Comparison of ENCODE assay signal across 28 mouse cellular contexts in genomic region chr16:33387013-33387412, GRCm38 (mm10). TPM values are rescaled to one million over a fixed set of nuclear protein-coding genes. Genes with fewer than 3 reads are reported as not detected.
DNase-seq lines count a peak whose midpoint lies in the region; ATAC-seq and TF ChIP-seq lines count a peak whose summit lies in the region.
"Had no signal": no experiment of that assay in that cellular context is flagged by ENCODE, and none has a peak within 500 bp of the region (broad histone marks: within the 10 kb centered on the region; RNA-seq: fewer than 3 reads in every experiment).

No protein-coding gene starts in this region.

- DNase-seq in hindbrain, postnatal 0 days (ENCODE audit: low spot score), result no peak
- DNase-seq in MEL (ENCODE audit: low read depth, low spot score), result no peak
- DNase-seq in ZHBTc4 (ENCODE audit: low read depth, low spot score), result peak; percentile 56
- no peak for DNase-seq in gastrocnemius, postnatal 10 days
- DNase-seq in thymus, postnatal 36 days, result no peak
- DNase-seq: adrenal gland, adult 8-10 months; adrenal gland, postnatal 25 days; cerebellum, adult 11-12 months; cerebellum, adult 8-10 months; cerebellum, postnatal 10 days; cerebellum, postnatal 36 days; embryo, embryonic 11 days; gastrocnemius, postnatal 14 days; heart, adult 18-20 months; heart, postnatal 14 days; heart, postnatal 4 days had no signal

- H3K9me3 ChIP-seq in hindbrain, embryonic 13.5 days, result no peaks in the 10 kb centered on the region
- no peaks in the 10 kb centered on the region for H3K9me3 ChIP-seq in hindbrain, postnatal 0 days (ENCODE audit: low read length)
- no peaks in the 10 kb centered on the region for H3K9me3 ChIP-seq in MEL (replicated peaks; ENCODE audit: insufficient read depth, low read length)
- H3K9me3 ChIP-seq: embryonic facial prominence, embryonic 10.5 days; embryonic facial prominence, embryonic 13.5 days; forebrain, embryonic 10.5 days; forebrain, embryonic 13.5 days; heart, embryonic 13.5 days; hindbrain, embryonic 12.5 days had no signal

- no peaks in the 10 kb centered on the region for H3K36me3 ChIP-seq in hindbrain, embryonic 13.5 days
- H3K36me3 ChIP-seq in hindbrain, postnatal 0 days (ENCODE audit: insufficient read depth, low read length), result no peaks in the 10 kb centered on the region
- H3K36me3 ChIP-seq in MEL (ENCODE audit: control insufficient read depth in 1 of 2, insufficient read depth in 2 of 2, low read length in 2 of 2), result peaks cover 2 to 22% of the 10 kb centered on the region in 2 experiments; a peak in 3 of 4 replicates
- H3K36me3 ChIP-seq: embryonic facial prominence, embryonic 13.5 days; hindbrain, embryonic 12.5 days had no signal

- 0 out of 2 replicates have a peak overlapping the region, but pooled peaks have one; percentile 0 for H3K27ac ChIP-seq in hindbrain, embryonic 13.5 days
- H3K27ac ChIP-seq in hindbrain, postnatal 0 days, result no peak overlapping the region
- no peak overlapping the region for H3K27ac ChIP-seq in MEL (ENCODE audit: control insufficient read depth, low read depth, low read length)
- H3K27ac ChIP-seq: embryonic facial prominence, embryonic 10.5 days; embryonic facial prominence, embryonic 13.5 days; forebrain, embryonic 10.5 days; forebrain, embryonic 13.5 days; heart, embryonic 13.5 days; hindbrain, embryonic 12.5 days had no signal

- TF ChIP-seq POLR2A in MEL (IDR thresholded peaks at IDR 0.05; ENCODE audit: control insufficient read depth in 1 of 2, insufficient read depth in 1 of 2, low read depth in 1 of 2, low read length in 2 of 2, poor library complexity in 1 of 2), result no peak

- no peak overlapping the region for H3K4me2 ChIP-seq in hindbrain, embryonic 13.5 days
- H3K4me2 ChIP-seq in hindbrain, postnatal 0 days (ENCODE audit: low read depth, low read length), result no peak overlapping the region
- H3K4me2 ChIP-seq: embryonic facial prominence, embryonic 13.5 days; forebrain, embryonic 13.5 days; heart, embryonic 13.5 days; hindbrain, embryonic 12.5 days had no signal

- TF ChIP-seq RAD21 in MEL (IDR thresholded peaks at IDR 0.05; ENCODE audit: low read depth, low read length), result no peak

- no peak overlapping the region for H3K9ac ChIP-seq in hindbrain, embryonic 13.5 days
- no peak overlapping the region for H3K9ac ChIP-seq in hindbrain, postnatal 0 days (replicated peaks; ENCODE audit: low read length)
- no peak overlapping the region for H3K9ac ChIP-seq in MEL (ENCODE audit: control insufficient read depth, low read depth, low read length, poor library complexity, severe bottlenecking)
- H3K9ac ChIP-seq: embryonic facial prominence, embryonic 13.5 days; forebrain, embryonic 13.5 days; heart, embryonic 13.5 days; hindbrain, embryonic 12.5 days had no signal

- no peak for ATAC-seq in hindbrain, embryonic 13.5 days (ENCODE audit: low FRiP score)
- no peak for ATAC-seq in hindbrain, postnatal 0 days
- ATAC-seq: activated CD4-positive, CD25-positive, alpha-beta regulatory T cell, adult 4 months; CD4-positive, CD25-positive, alpha-beta regulatory T cell, adult 4 months; forebrain, embryonic 13.5 days; forebrain, embryonic 16.5 days; intestine, postnatal 0 days; Patski had no signal

- 89% methylated on average over 2 of the region's 2 CpGs for WGBS in hindbrain, embryonic 13.5 days
- 93% methylated on average over 2 of the region's 2 CpGs for WGBS in hindbrain, postnatal 0 days

- H3K4me3 ChIP-seq in hindbrain, embryonic 13.5 days, result no peak overlapping the region
- H3K4me3 ChIP-seq in hindbrain, postnatal 0 days (ENCODE audit: low read length), result no peak overlapping the region
- no peak overlapping the region for H3K4me3 ChIP-seq in MEL (ENCODE audit: control insufficient read depth in 1 of 2, insufficient read depth in 1 of 2, low read depth in 2 of 2, low read length in 2 of 2)
- H3K4me3 ChIP-seq: embryonic facial prominence, embryonic 10.5 days; embryonic facial prominence, embryonic 13.5 days; forebrain, embryonic 10.5 days; forebrain, embryonic 13.5 days; heart, embryonic 13.5 days; hindbrain, embryonic 12.5 days had no signal

- H3K79me2 ChIP-seq in MEL (ENCODE audit: control insufficient read depth, insufficient read depth, low read length, poor library complexity), result peaks cover 75% of the 10 kb centered on the region

- H3K27me3 ChIP-seq in hindbrain, embryonic 13.5 days, result no peaks in the 10 kb centered on the region
- no peaks in the 10 kb centered on the region for H3K27me3 ChIP-seq in hindbrain, postnatal 0 days (ENCODE audit: insufficient read depth, low read length)
- no peaks in the 10 kb centered on the region for H3K27me3 ChIP-seq in MEL (ENCODE audit: control insufficient read depth in 1 of 2, insufficient read depth in 2 of 2, low read length in 2 of 2)
- H3K27me3 ChIP-seq: embryonic facial prominence, embryonic 13.5 days; forebrain, embryonic 13.5 days; heart, embryonic 13.5 days; hindbrain, embryonic 12.5 days; Patski had no signal

- TF ChIP-seq EP300 in MEL (IDR thresholded peaks at IDR 0.05; ENCODE audit: low read depth in 1 of 2, low read length in 2 of 2), result no peak

- no peak for TF ChIP-seq CTCF in hindbrain, postnatal 0 days (IDR thresholded peaks at IDR 0.05; ENCODE audit: low read depth)
- no peak for TF ChIP-seq CTCF in MEL (IDR thresholded peaks at IDR 0.05 in 2 of 3, conservative IDR thresholded peaks at IDR 0.05 in 1 of 3; ENCODE audit: control insufficient read depth in 1 of 3, insufficient read depth in 1 of 3, low read depth in 2 of 3, low read length in 3 of 3, poor library complexity in 1 of 3, severe bottlenecking in 1 of 3)

- H3K4me1 ChIP-seq in hindbrain, embryonic 13.5 days (replicated peaks), result peaks cover 19% of the 10 kb centered on the region
- H3K4me1 ChIP-seq in hindbrain, postnatal 0 days (ENCODE audit: insufficient read depth, low read length), result no peaks in the 10 kb centered on the region
- H3K4me1 ChIP-seq in MEL (ENCODE audit: control insufficient read depth in 1 of 2, insufficient read depth in 2 of 2, low read length in 2 of 2), result peaks cover 2 to 13% of the 10 kb centered on the region in 2 experiments; a peak in 3 of 4 replicates

TF ChIP-seq in MEL, 35 proteins besides CTCF, POLR2A, EP300 and RAD21:
- peak; percentile 60; the same call in 1 of the 2 replicates for TF ChIP-seq RCOR1 (IDR thresholded peaks at IDR 0.05; ENCODE audit: low read depth, low read length)
- TF ChIP-seq GATA1 (IDR thresholded peaks at IDR 0.05; ENCODE audit: low read depth, low read length), result no peak

RNA-seq across cellular contexts. Expression of gene Zfp148, which starts 6.4 kb away (rescaled TPM):
- polyA plus RNA-seq in hindbrain, embryonic 13.5 days (2015; fragmentation: Nextera tagmentation; extraction: Ambion mirVana), result 50.6 and 52.3 TPM in 2 replicates
- 31.4 and 33.6 TPM in 2 replicates for total RNA-seq in hindbrain, postnatal 0 days (2014; rRNA removed)
- 42.1 and 44.4 TPM in 2 replicates for polyA plus RNA-seq in hindbrain, postnatal 0 days (2015; fragmentation: Nextera tagmentation; extraction: Ambion mirVana)
- total RNA-seq in MEL (2012; rRNA removed), result 14.8 and 15.6 TPM in 2 replicates
- 10 to 100 TPM; 19.2 to 22.2 TPM for polyA plus RNA-seq in MEL (2012; ENCODE audit: insufficient read depth in 1 of 2, insufficient read length in 2 of 2, low read depth in 1 of 2, low replicate concordance in 2 of 2, missing spikeins in 1 of 2)
- 10 to 100 TPM; 28.0 to 31.9 TPM for total RNA-seq in gastrocnemius, postnatal 10 days (2021)
